Mouse (Mus musculus) heart, adult 2 months (tissue): Measurements from ENCODE around the gene Krtap9-3.

ENCODE experiments used
- CTCF ChIP-seq: fragments of 200-600 bp; IDR thresholded peaks from 2 replicates; pipeline ENCODE4 v1.8.1; 2022; ENCODE audit warnings: antibody characterized with exemption, mild to moderate bottlenecking, moderate library complexity
- EP300 ChIP-seq: fragments of 200-500 bp; IDR thresholded peaks from 2 replicates; pipeline ENCODE4 v1.6.1; 2011; ENCODE audit warnings: low read depth, low read length, control low read depth; ENCODE audit not compliant: insufficient read depth
- POLR2A ChIP-seq: fragments of 200-500 bp; IDR thresholded peaks from 2 replicates; pipeline ENCODE4 v1.6.1; 2011; ENCODE audit warnings: mild to moderate bottlenecking, low read depth, low read length, control low read depth; ENCODE audit not compliant: insufficient read depth

DNA sequence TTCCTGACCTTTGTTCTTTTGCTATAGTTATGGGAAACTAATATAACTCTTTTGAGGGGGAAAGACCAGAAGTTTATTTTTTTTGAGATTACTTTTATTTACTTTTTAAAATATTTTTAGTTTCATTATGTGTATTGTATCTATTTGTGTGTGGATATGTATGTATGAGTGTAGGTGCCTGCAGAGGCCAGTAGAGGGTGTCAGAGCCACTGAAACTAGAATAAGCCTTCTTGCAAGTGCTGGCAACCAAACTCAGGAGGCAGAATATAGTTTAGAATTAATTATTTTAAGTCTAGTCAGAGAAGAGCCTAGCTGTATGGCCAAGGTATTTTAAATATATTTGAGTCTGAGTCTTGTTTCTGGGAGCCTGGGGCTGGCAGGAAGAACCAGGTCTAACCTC, 50.0 kb downstream of the Krtap9-3 start:
- TF ChIP-seq EP300: no peak
- no peak for TF ChIP-seq CTCF
- TF ChIP-seq POLR2A: no peak
